In genomic region chr3:89419571-89419970, GRCm38 (mm10) we compare ENCODE assay signal across 8 mouse cellular contexts. TPM values are rescaled to one million over a fixed set of nuclear protein-coding genes. Genes with fewer than 3 reads are reported as not detected.
DNase-seq lines count a peak whose midpoint lies in the region; ATAC-seq and TF ChIP-seq lines count a peak whose summit lies in the region.

No protein-coding gene starts in this region.

- TF ChIP-seq CTCF in liver, postnatal 0 days (IDR thresholded peaks at IDR 0.05; ENCODE audit: low read depth) = no peak

- no peak for TF ChIP-seq EP300 in liver, postnatal 0 days (IDR thresholded peaks at IDR 0.05; ENCODE audit: low read depth)

- peak overlapping the region; percentile 60 for H3K4me3 ChIP-seq in intestine, embryonic 16.5 days (ENCODE audit: low read length)
- peak overlapping the region; percentile 67 for H3K4me3 ChIP-seq in liver, postnatal 0 days (ENCODE audit: low read depth, low read length)

- peak overlapping the region; percentile 72 for H3K9ac ChIP-seq in intestine, embryonic 16.5 days (ENCODE audit: low read depth, low read length)
- H3K9ac ChIP-seq in liver, postnatal 0 days (replicated peaks) = peak overlapping the region; percentile 73

- no peak for ATAC-seq in intestine, embryonic 16.5 days
- no peak for ATAC-seq in liver, postnatal 0 days
- no peak for ATAC-seq in megakaryocyte-erythroid progenitor cell, adult 5-6 weeks (replicated peaks; ENCODE audit: low FRiP score, low TSS enrichment, poor library complexity, severe bottlenecking)

- peaks cover 41% of the 10 kb centered on the region for H3K4me1 ChIP-seq in intestine, embryonic 16.5 days (ENCODE audit: control insufficient read depth, insufficient read depth, low read length)
- peaks cover 54% of the 10 kb centered on the region for H3K4me1 ChIP-seq in liver, postnatal 0 days (ENCODE audit: insufficient read depth)

- no peaks in the 10 kb centered on the region for H3K9me3 ChIP-seq in intestine, embryonic 16.5 days (ENCODE audit: control insufficient read depth, low read length)
- H3K9me3 ChIP-seq in liver, postnatal 0 days (ENCODE audit: low read length) = no peaks in the 10 kb centered on the region

- no peaks in the 10 kb centered on the region for H3K27me3 ChIP-seq in intestine, embryonic 16.5 days (replicated peaks; ENCODE audit: control insufficient read depth, insufficient read depth, low read length)
- no peaks in the 10 kb centered on the region for H3K27me3 ChIP-seq in liver, postnatal 0 days (ENCODE audit: insufficient read depth, low read length)

- peak overlapping the region; percentile 98 for H3K27ac ChIP-seq in intestine, embryonic 16.5 days (ENCODE audit: low read length)
- peak overlapping the region; percentile 97 for H3K27ac ChIP-seq in liver, postnatal 0 days (ENCODE audit: low read depth)

- 1% methylated on average over 9 of the region's 9 CpGs for WGBS in intestine, embryonic 16.5 days
- 6% methylated on average over 9 of the region's 9 CpGs for WGBS in liver, postnatal 0 days (ENCODE audit: insufficient replicate concordance)

- H3K36me3 ChIP-seq in intestine, embryonic 16.5 days (ENCODE audit: control insufficient read depth, insufficient read depth, low read length) = peaks cover 14% of the 10 kb centered on the region
- H3K36me3 ChIP-seq in liver, postnatal 0 days (replicated peaks; ENCODE audit: insufficient read depth, low read length) = peaks cover 30% of the 10 kb centered on the region

- H3K4me2 ChIP-seq in intestine, embryonic 16.5 days (ENCODE audit: low read depth, low read length) = peak overlapping the region; percentile 86
- H3K4me2 ChIP-seq in liver, postnatal 0 days (ENCODE audit: low read depth, low read length) = peak overlapping the region; percentile 96

- peak; percentile 87 for DNase-seq in ES-CJ7 (ENCODE audit: low read depth, low spot score)
- DNase-seq in adrenal gland, postnatal 14 days = peak; percentile 79
- peak; percentile 60 for DNase-seq in gastrocnemius, postnatal 25 days
- peak; percentile 56 for DNase-seq in liver, postnatal 0 days
- DNase-seq in ovary, adult 18-20 months (ENCODE audit: low spot score) = peak; percentile 50
- DNase-seq in cerebellum, postnatal 4 days (ENCODE audit: low spot score in 2 of 2) = no peak

RNA-seq across cellular contexts. Expression of gene Shc1, which starts 1.3 kb away (rescaled TPM):
- 80.5 and 94.6 TPM in 2 replicates for total RNA-seq in adrenal gland, postnatal 14 days (2021)
- 10 to 100 TPM; 21.1 to 23.8 TPM for total RNA-seq in gastrocnemius, postnatal 25 days (2021)
- 85.4 and 89.1 TPM in 2 replicates for polyA plus RNA-seq in intestine, embryonic 16.5 days (2015; fragmentation: Nextera tagmentation; extraction: Ambion mirVana)
- 23.8 and 24.7 TPM in 2 replicates for polyA plus RNA-seq in liver, postnatal 0 days (2015; fragmentation: Nextera tagmentation; extraction: Ambion mirVana)
- total RNA-seq in megakaryocyte-erythroid progenitor cell, adult 5-6 weeks (2014; fragmentation: Nextera tagmentation) = 95.9 and 113 TPM in 2 replicates
- 40.2 and 68.5 TPM in 2 replicates for total RNA-seq in megakaryocyte-erythroid progenitor cell, adult 5-6 weeks (2017)

RNA-seq across cellular contexts. Expression of gene Cks1b, which starts 1.4 kb away (rescaled TPM):
- total RNA-seq in adrenal gland, postnatal 14 days (2021) = 34.9 and 38.0 TPM in 2 replicates
- total RNA-seq in gastrocnemius, postnatal 25 days (2021) = 1 to 10 TPM; 3.1 to 3.4 TPM
- polyA plus RNA-seq in intestine, embryonic 16.5 days (2015; fragmentation: Nextera tagmentation; extraction: Ambion mirVana) = 269 and 311 TPM in 2 replicates
- polyA plus RNA-seq in liver, postnatal 0 days (2015; fragmentation: Nextera tagmentation; extraction: Ambion mirVana) = 130 and 141 TPM in 2 replicates
- total RNA-seq in megakaryocyte-erythroid progenitor cell, adult 5-6 weeks (2014; fragmentation: Nextera tagmentation) = 185 and 237 TPM in 2 replicates
- total RNA-seq in megakaryocyte-erythroid progenitor cell, adult 5-6 weeks (2017) = 127 and 184 TPM in 2 replicates

RNA-seq across cellular contexts. Expression of gene Flad1, which starts 7.9 kb away (rescaled TPM):
- total RNA-seq in adrenal gland, postnatal 14 days (2021) = 42.2 and 43.8 TPM in 2 replicates
- total RNA-seq in gastrocnemius, postnatal 25 days (2021) = 10 to 100 TPM; 43.3 to 44.5 TPM
- 44.5 and 53.2 TPM in 2 replicates for polyA plus RNA-seq in intestine, embryonic 16.5 days (2015; fragmentation: Nextera tagmentation; extraction: Ambion mirVana)
- 18.8 and 20.0 TPM in 2 replicates for polyA plus RNA-seq in liver, postnatal 0 days (2015; fragmentation: Nextera tagmentation; extraction: Ambion mirVana)
- 24.8 and 27.7 TPM in 2 replicates for total RNA-seq in megakaryocyte-erythroid progenitor cell, adult 5-6 weeks (2014; fragmentation: Nextera tagmentation)
- 10.7 and 12.6 TPM in 2 replicates for total RNA-seq in megakaryocyte-erythroid progenitor cell, adult 5-6 weeks (2017)

RNA-seq across cellular contexts. Expression of gene Pygo2, which starts 10.4 kb away (rescaled TPM):
- total RNA-seq in adrenal gland, postnatal 14 days (2021) = 36.4 and 48.3 TPM in 2 replicates
- total RNA-seq in gastrocnemius, postnatal 25 days (2021) = 10 to 100 TPM in 1 of 2 experiments, 1 to 10 TPM in 1; 9.2 to 11.1 TPM
- 24.8 and 25.7 TPM in 2 replicates for polyA plus RNA-seq in intestine, embryonic 16.5 days (2015; fragmentation: Nextera tagmentation; extraction: Ambion mirVana)
- polyA plus RNA-seq in liver, postnatal 0 days (2015; fragmentation: Nextera tagmentation; extraction: Ambion mirVana) = 5.9 and 6.9 TPM in 2 replicates
- total RNA-seq in megakaryocyte-erythroid progenitor cell, adult 5-6 weeks (2014; fragmentation: Nextera tagmentation) = 38.5 and 42.2 TPM in 2 replicates
- total RNA-seq in megakaryocyte-erythroid progenitor cell, adult 5-6 weeks (2017) = 9.6 and 19.9 TPM in 2 replicates

RNA-seq across cellular contexts. Expression of gene Pbxip1, which starts 16.9 kb away (rescaled TPM):
- 43.9 and 48.7 TPM in 2 replicates for total RNA-seq in adrenal gland, postnatal 14 days (2021)
- total RNA-seq in gastrocnemius, postnatal 25 days (2021) = 100 to 1,000 TPM; 179 to 196 TPM
- polyA plus RNA-seq in intestine, embryonic 16.5 days (2015; fragmentation: Nextera tagmentation; extraction: Ambion mirVana) = 45.1 and 46.6 TPM in 2 replicates
- polyA plus RNA-seq in liver, postnatal 0 days (2015; fragmentation: Nextera tagmentation; extraction: Ambion mirVana) = 9.4 and 9.8 TPM in 2 replicates
- total RNA-seq in megakaryocyte-erythroid progenitor cell, adult 5-6 weeks (2014; fragmentation: Nextera tagmentation) = 7.5 and 8.2 TPM in 2 replicates
- 14.6 and 30.4 TPM in 2 replicates for total RNA-seq in megakaryocyte-erythroid progenitor cell, adult 5-6 weeks (2017)

Comparison
In these comparisons a context has a peak if more than half of its experiments do, and no peak if none do; other contexts are left out.
1. DNase-seq: peak in ES-CJ7 (single experiment), adrenal gland, postnatal 14 days (single experiment), gastrocnemius, postnatal 25 days (single experiment), liver, postnatal 0 days (single experiment) and ovary, adult 18-20 months (single experiment); none in cerebellum, postnatal 4 days (0 of 2).